Mouse (Mus musculus) midbrain, embryonic 12.5 days (tissue): Measurements from ENCODE around the gene Armh3. TPM values are rescaled to one million over a fixed set of nuclear protein-coding genes. Genes with fewer than 3 reads are reported as not detected.

Source experiments
- ATAC-seq: fragments of 200-750 bp; cut with Nextera tagmentation; 2 replicates; pipeline ENCODE4 v1.8.0; 2017; ENCODE audit warnings: low read depth, moderate TSS enrichment, moderate library complexity; ENCODE audit not compliant: low FRiP score
- H3K27ac ChIP-seq: fragments of 300-500 bp; sonication (generic); replicated peaks from 2 replicates; pipeline ENCODE4 v1.5.1; 2016; ENCODE audit warnings: mild to moderate bottlenecking
- H3K27me3 ChIP-seq: fragments of 300-500 bp; sonication (generic); 2 replicates; pipeline ENCODE4 v1.6.1; 2016; ENCODE audit warnings: mild to moderate bottlenecking
- H3K36me3 ChIP-seq: fragments of 300-500 bp; sonication (generic); 2 replicates; pipeline ENCODE4 v1.6.1; 2016
- H3K4me1 ChIP-seq: fragments of 300-500 bp; sonication (generic); 2 replicates; pipeline ENCODE4 v1.6.1; 2016
- H3K4me2 ChIP-seq: fragments of 300-500 bp; sonication (generic); replicated peaks from 2 replicates; pipeline ENCODE4 v1.6.1; 2016; ENCODE audit warnings: mild to moderate bottlenecking, moderate library complexity
- H3K4me3 ChIP-seq: fragments of 300-500 bp; sonication (generic); 2 replicates; pipeline ENCODE4 v1.5.1; 2016; ENCODE audit warnings: mild to moderate bottlenecking
- H3K9ac ChIP-seq: fragments of 300-500 bp; sonication (generic); replicated peaks from 2 replicates; pipeline ENCODE4 v1.6.1; 2016; ENCODE audit warnings: mild to moderate bottlenecking, moderate library complexity
- H3K9me3 ChIP-seq: fragments of 300-500 bp; sonication (generic); 2 replicates; pipeline ENCODE4 v1.6.1; 2016; ENCODE audit warnings: mild to moderate bottlenecking
- WGBS: fragments of 180-500 bp; shearing (Covaris S2); methylation state at CpG from one replicate; pipeline ENCODE4 v1.1.7; 2016; 5-methylcytosine and 5-hydroxymethylcytosine counted together
- polyA plus RNA-seq: library from polyadenylated mRNA; unstranded; fragments of >200 nt; fragmentation: Nextera tagmentation; extraction: Ambion mirVana; gene quantifications from 2 replicates; pipeline ENCODE4 v1.2.1, GENCODE M21; 2016

Armh3 gene
- polyA plus RNA-seq, 1 experiment from 2014 or later = 20.9 TPM

DNA sequence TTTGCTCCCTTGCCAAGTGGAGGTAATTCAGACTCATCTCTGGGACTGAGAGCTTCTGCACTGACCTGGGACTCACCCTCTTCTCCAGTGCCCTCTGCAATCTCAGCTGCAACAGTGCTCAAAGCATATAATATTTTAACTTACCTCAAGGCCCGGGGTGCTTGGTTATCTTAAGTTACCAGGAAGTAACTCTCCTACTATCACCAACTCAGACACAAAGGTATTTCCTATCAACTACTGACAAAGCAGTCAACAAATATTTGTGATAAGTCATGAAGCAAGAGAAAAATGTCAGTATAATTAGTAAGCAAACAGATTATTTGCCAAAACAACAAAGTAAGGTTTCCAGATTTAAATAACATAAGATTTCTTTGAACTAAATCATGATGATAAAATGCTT, 125.0 kb downstream of the Armh3 start:
- 94% methylated on average over 1 of the region's 1 CpGs for WGBS
- Histone ChIP-seq H3K4me1 (no peaks in the 10 kb centered on the region), H3K4me2 (no peak overlapping the region), H3K4me3 (no peak overlapping the region), H3K27ac (no peak overlapping the region), H3K9ac (no peak overlapping the region), H3K36me3 (no peaks in the 10 kb centered on the region), H3K9me3 (no peaks in the 10 kb centered on the region), H3K27me3 (no peaks in the 10 kb centered on the region)
- no peak for ATAC-seq

GRCm38 (mm10) chr19:45855284-45855920, 142.9 kb downstream of the Armh3 start:
- H3K4me1 ChIP-seq = peaks cover 4% of the 10 kb centered on the region; the same call in 1 of the 2 replicates
- H3K4me3 ChIP-seq = no peak overlapping the region
- no peak overlapping the region for H3K27ac ChIP-seq
- no peak for ATAC-seq
- 78% methylated on average over 8 of the region's 8 CpGs for WGBS
- H3K36me3 ChIP-seq = no peaks in the 10 kb centered on the region
- no peak overlapping the region for H3K9ac ChIP-seq
- no peaks in the 10 kb centered on the region for H3K9me3 ChIP-seq
- H3K4me2 ChIP-seq = no peak overlapping the region
- H3K27me3 ChIP-seq = no peaks in the 10 kb centered on the region

GRCm38 (mm10) chr19:45854521-45854920, 143.8 kb downstream of the Armh3 start:
- Histone ChIP-seq H3K9me3 (no peaks in the 10 kb centered on the region), H3K4me3 (no peak overlapping the region), H3K27ac (no peak overlapping the region), H3K36me3 (no peaks in the 10 kb centered on the region), H3K9ac (no peak overlapping the region), H3K27me3 (no peaks in the 10 kb centered on the region), H3K4me2 (no peak overlapping the region), H3K4me1 (peaks cover 4% of the 10 kb centered on the region; the same call in 1 of the 2 replicates)
- ATAC-seq = no peak
- WGBS = 79% methylated on average over 7 of the region's 7 CpGs

- Histone ChIP-seq H3K4me2 (no peak overlapping the region), H3K9ac (no peak overlapping the region), H3K4me3 (no peak overlapping the region), H3K27me3 (no peaks in the 10 kb centered on the region), H3K36me3 (0 out of 2 replicates have a peak, but pooled peaks cover 4% of the 10 kb centered on the region), H3K9me3 (no peaks in the 10 kb centered on the region), H3K4me1 (peaks cover 15% of the 10 kb centered on the region), H3K27ac (no peak overlapping the region)
- ATAC-seq = no peak
- whole genome bisulfite sequencing = 94% methylated on average over 4 of the region's 4 CpGs
Measured at GRCm38 (mm10) chr19:45847733-45848093, 150.6 kb downstream of the Armh3 start.

GRCm38 (mm10) chr19:45847016-45847732, 151.1 kb downstream of the Armh3 start:
- ATAC-seq = no peak
- Histone ChIP-seq H3K9ac (no peak overlapping the region), H3K36me3 (0 out of 2 replicates have a peak, but pooled peaks cover 4% of the 10 kb centered on the region), H3K4me3 (no peak overlapping the region), H3K9me3 (no peaks in the 10 kb centered on the region), H3K4me2 (no peak overlapping the region), H3K27me3 (no peaks in the 10 kb centered on the region), H3K27ac (no peak overlapping the region), H3K4me1 (peaks cover 15% of the 10 kb centered on the region)
- 92% methylated on average over 3 of the region's 3 CpGs for WGBS

DNA sequence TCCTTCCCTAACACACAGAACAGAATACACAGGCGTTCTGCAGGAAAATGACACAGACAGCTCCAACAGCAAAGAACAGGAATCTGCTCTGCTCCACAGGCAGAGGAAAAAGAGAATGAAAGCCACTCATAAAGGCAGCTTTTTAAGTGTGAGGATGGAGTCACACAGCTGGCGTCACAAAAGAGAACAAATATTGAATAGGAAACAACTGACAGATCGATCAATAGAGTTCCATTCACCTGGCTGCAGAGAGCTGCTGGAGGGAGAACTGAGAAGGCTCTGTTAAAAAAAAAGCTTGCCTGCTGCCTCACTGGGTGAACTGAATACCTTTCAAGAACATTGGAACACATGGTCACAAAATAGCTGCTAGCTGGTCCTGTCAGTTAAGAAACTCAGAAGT, 154.1 kb downstream of the Armh3 start:
- H3K9ac ChIP-seq = no peak overlapping the region
- H3K27me3 ChIP-seq = no peaks in the 10 kb centered on the region
- ATAC-seq = no peak
- H3K36me3 ChIP-seq = 0 out of 2 replicates have a peak, but pooled peaks cover 4% of the 10 kb centered on the region
- WGBS = 39% methylated on average over 3 of the region's 3 CpGs
- H3K4me1 ChIP-seq = peaks cover 15% of the 10 kb centered on the region
- no peak overlapping the region for H3K4me3 ChIP-seq
- H3K9me3 ChIP-seq = no peaks in the 10 kb centered on the region
- no peak overlapping the region for H3K27ac ChIP-seq
- H3K4me2 ChIP-seq = no peak overlapping the region

DNA sequence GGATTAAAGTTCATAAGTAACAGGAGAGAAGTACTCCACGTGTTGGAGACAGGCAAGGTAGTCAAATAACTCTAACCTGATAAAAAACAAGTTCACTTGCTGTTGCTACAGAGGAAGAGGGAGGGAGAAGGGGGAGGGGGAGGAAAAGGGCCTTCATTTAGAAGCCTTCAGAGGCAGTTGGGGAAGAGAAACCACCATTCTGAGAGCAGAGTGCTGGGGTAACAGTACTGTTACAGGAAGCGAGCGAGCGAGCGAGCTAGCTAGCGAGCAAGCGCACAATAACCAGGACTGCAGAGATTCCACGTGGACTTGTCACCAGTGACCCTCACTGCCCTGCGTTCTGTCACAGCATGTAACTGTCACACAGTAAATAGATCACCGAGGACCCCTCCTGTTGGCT, 154.9 kb downstream of the Armh3 start:
- H3K4me1 ChIP-seq = peaks cover 15% of the 10 kb centered on the region
- H3K9me3 ChIP-seq = no peaks in the 10 kb centered on the region
- no peak overlapping the region for H3K27ac ChIP-seq
- no peaks in the 10 kb centered on the region for H3K27me3 ChIP-seq
- 0 out of 2 replicates have a peak, but pooled peaks cover 4% of the 10 kb centered on the region for H3K36me3 ChIP-seq
- no peak overlapping the region for H3K4me3 ChIP-seq
- WGBS = 50% methylated on average over 10 of the region's 10 CpGs
- no peak overlapping the region for H3K4me2 ChIP-seq
- ATAC-seq = no peak
- no peak overlapping the region for H3K9ac ChIP-seq

DNA sequence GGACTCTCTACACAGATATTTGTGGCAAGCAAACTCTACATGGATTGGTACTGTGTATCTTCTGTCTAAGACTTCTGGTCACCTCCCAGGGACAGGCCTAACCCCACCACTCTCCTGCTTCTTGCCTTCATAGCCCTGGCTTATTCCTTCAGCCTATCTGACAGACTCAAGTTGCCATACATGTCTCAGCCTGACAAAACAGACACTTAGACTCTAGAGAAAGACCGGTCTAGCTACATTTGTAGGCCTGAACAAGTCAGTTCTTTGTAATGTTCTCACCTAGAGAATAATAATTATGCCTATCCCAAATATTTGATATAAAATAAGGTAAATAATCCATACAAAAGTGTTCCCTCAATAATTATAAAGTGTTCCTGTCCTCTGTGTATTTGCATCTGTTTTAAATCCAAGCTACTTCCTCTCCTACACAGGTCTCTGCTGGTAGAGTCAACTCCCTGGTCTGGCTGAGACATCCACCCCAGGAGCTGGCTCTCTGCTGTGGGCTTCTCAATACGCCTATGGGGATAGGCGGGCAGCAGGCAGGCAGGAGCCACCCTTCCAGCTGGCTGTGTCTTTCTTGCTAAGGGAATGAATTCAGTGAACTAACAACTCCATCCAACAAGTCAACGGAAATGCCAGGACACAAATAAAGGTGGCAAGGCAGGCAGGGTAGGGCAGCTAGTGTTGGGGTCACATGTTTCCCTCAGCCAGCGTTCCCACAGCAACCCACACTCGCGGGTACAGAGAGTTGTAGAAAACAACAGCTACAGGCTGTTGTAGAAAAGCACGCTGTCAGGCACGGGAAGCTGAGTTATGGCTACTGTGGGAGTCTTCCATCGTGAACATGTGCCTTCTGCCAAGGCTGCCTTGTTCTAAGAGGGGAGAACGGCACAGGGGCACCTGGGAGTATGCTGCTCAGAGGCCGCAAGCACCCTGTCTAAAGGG, 161.0 kb downstream of the Armh3 start:
- Histone ChIP-seq H3K27ac (no peak overlapping the region), H3K36me3 (no peaks in the 10 kb centered on the region), H3K4me2 (no peak overlapping the region), H3K27me3 (no peaks in the 10 kb centered on the region), H3K9ac (no peak overlapping the region), H3K9me3 (no peaks in the 10 kb centered on the region), H3K4me3 (no peak overlapping the region), H3K4me1 (no peaks in the 10 kb centered on the region)
- WGBS = 89% methylated on average over 12 of the region's 12 CpGs
- ATAC-seq = no peak

- Histone ChIP-seq H3K36me3 (no peaks in the 10 kb centered on the region), H3K27me3 (no peaks in the 10 kb centered on the region), H3K9me3 (no peaks in the 10 kb centered on the region), H3K4me3 (no peak overlapping the region), H3K4me1 (no peaks in the 10 kb centered on the region), H3K9ac (no peak overlapping the region), H3K4me2 (no peak overlapping the region), H3K27ac (no peak overlapping the region)
- no peak for ATAC-seq
- WGBS = 85% methylated on average over 10 of the region's 10 CpGs
Measured at GRCm38 (mm10) chr19:45835490-45835889, 162.8 kb downstream of the Armh3 start.

DNA sequence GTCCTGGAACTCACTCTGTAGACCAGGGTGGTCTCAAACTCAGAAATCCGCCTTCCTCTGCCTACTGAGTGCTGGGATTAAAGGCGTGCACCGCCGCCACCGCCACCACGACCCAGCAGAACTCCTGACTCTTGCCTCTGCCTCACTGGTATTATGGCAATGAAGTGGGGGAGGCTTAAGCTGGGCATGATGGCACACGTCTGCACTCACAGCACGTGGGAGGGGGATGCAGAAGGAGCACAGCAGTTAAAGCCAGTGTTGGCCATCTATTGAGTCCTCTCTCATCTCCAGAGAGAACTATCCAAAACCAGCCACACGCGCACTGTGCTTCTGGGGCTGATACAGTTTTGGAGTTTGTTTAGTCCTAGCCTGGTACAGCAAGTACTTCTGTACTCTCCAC, 164.6 kb downstream of the Armh3 start:
- Histone ChIP-seq H3K36me3 (no peaks in the 10 kb centered on the region), H3K4me1 (no peaks in the 10 kb centered on the region), H3K27ac (no peak overlapping the region), H3K9me3 (no peaks in the 10 kb centered on the region), H3K9ac (no peak overlapping the region), H3K4me3 (no peak overlapping the region), H3K4me2 (no peak overlapping the region), H3K27me3 (no peaks in the 10 kb centered on the region)
- 87% methylated on average over 10 of the region's 10 CpGs for WGBS
- no peak for ATAC-seq

DNA sequence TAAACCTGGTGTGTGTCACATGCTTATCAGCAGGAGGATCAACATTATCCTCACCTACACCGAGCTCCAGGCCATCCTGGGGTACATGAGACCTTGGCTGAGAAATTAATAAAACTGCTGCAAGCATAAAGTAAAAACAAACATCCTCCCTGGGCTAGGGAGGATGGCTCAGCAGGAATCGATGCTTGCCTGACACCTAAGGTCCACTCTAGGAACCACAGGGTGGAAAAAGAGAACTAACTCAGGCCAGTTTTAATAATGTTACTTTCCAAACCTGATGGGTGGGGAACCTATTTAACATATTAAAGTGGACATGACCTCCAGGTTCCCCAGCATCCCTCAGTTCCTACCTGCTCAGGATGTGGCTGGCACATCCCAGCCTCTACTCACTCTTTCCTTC, 167.6 kb downstream of the Armh3 start:
- no peak for ATAC-seq
- Histone ChIP-seq H3K4me2 (no peak overlapping the region), H3K27me3 (no peaks in the 10 kb centered on the region), H3K4me3 (no peak overlapping the region), H3K9ac (no peak overlapping the region), H3K9me3 (no peaks in the 10 kb centered on the region), H3K36me3 (no peaks in the 10 kb centered on the region; the same call in 1 of the 2 replicates), H3K27ac (no peak overlapping the region), H3K4me1 (no peaks in the 10 kb centered on the region)
- 62% methylated on average over 2 of the region's 2 CpGs for WGBS

DNA sequence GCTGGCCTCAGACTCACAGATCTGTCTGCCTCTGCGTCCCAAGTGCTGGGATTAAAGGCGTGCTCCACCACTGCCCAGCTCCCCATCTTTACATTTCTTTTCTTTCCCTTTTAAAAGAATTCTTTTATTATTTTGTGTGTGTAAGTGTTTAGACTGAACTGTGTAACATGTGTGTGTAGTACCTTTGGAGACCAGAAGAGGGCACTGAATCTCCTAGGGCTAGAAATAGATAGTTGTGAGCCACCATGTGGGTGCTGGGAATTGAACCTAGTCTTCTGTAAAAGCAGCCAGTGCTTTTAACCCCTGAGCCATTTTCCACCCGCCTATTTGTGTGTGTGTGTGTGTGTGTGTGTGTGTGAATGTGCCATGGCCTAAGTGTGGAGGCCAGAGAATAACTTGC, 170.6 kb downstream of the Armh3 start:
- ATAC-seq = no peak

More for the DNA sequence above, 170.6 kb downstream of the Armh3 start:
- no peak overlapping the region for H3K4me3 ChIP-seq
- H3K4me1 ChIP-seq = no peaks in the 10 kb centered on the region
- H3K36me3 ChIP-seq = no peaks in the 10 kb centered on the region; the same call in 1 of the 2 replicates
- H3K4me2 ChIP-seq = no peak overlapping the region
- no peaks in the 10 kb centered on the region for H3K27me3 ChIP-seq
- no peak overlapping the region for H3K27ac ChIP-seq
- H3K9ac ChIP-seq = no peak overlapping the region
- WGBS = 91% methylated on average over 3 of the region's 3 CpGs
- H3K9me3 ChIP-seq = no peaks in the 10 kb centered on the region
